Mouse (Mus musculus): ENCODE data around the gene Gse1.

- no peak for TF ChIP-seq POLR2A (IDR thresholded peaks at IDR 0.05; ENCODE audit: insufficient read length, low read depth)
- TF ChIP-seq MYOD1 (IDR thresholded peaks at IDR 0.05; ENCODE audit: control insufficient read depth in 1 of 3, insufficient read length in 2 of 3, low read depth in 2 of 3) = no peak
- no peak for TF ChIP-seq SRF (IDR thresholded peaks at IDR 0.05; ENCODE audit: control insufficient read depth, insufficient read length, low read depth)
- TF ChIP-seq POLR2AphosphoS2 (IDR thresholded peaks at IDR 0.05; ENCODE audit: insufficient read length, low read depth) = no peak
- TF ChIP-seq E2F4 (IDR thresholded peaks at IDR 0.05; ENCODE audit: insufficient read depth) = no peak
- TF ChIP-seq TCF12 (IDR thresholded peaks at IDR 0.05; ENCODE audit: insufficient read depth, poor library complexity, severe bottlenecking) = no peak
- no peak for TF ChIP-seq CEBPB (IDR thresholded peaks at IDR 0.05; ENCODE audit: insufficient read depth, poor library complexity, severe bottlenecking)
Measured at GRCm38 (mm10) chr8:120381865-120382264, 153.6 kb downstream of the Gse1 start.

All from myocyte (in vitro differentiated cells).